Mouse (Mus musculus) liver, embryonic 14.5 days (tissue): Measurements from ENCODE around the gene Rsph3a. TPM values are rescaled to one million over a fixed set of nuclear protein-coding genes. Genes with fewer than 3 reads are reported as not detected.
"Not testable (repeated sequence)": the region's sequence is repeated elsewhere in the genome, so short reads cannot be mapped to it uniquely, and the experiment has no call there.

Experiments used
- ATAC-seq: fragments of 200-750 bp; cut with Nextera tagmentation; 2 replicates; pipeline ENCODE4 v1.8.0; 2017; ENCODE audit warnings: moderate number of reproducible peaks, mild to moderate bottlenecking, moderate library complexity; ENCODE audit not compliant: insufficient read depth
- DNase-seq, 3 experiments: peaks; one replicate each; pipeline ENCODE4 v3.0.0-alpha.2; 2012 to 2013; ENCODE audit warnings: low read depth in 3 of 3, low spot score in 3 of 3
- H3K27ac ChIP-seq: fragments of 300-500 bp; sonication (generic); 2 replicates; pipeline ENCODE4 v1.5.1; 2014; ENCODE audit warnings: moderate library complexity, mild to moderate bottlenecking, control low read depth, inconsistent platforms
- H3K27me3 ChIP-seq: fragments of 300-500 bp; sonication (generic); 2 replicates; pipeline ENCODE4 v1.6.1; 2014; ENCODE audit warnings: mild to moderate bottlenecking, low read length, moderate library complexity; ENCODE audit not compliant: control insufficient read depth, insufficient read depth
- H3K36me3 ChIP-seq: fragments of 300-500 bp; sonication (generic); replicated peaks from 2 replicates; pipeline ENCODE4 v1.6.1; 2014; ENCODE audit warnings: low read depth; ENCODE audit not compliant: control insufficient read depth, insufficient read depth
- H3K4me1 ChIP-seq, 2 experiments: fragments of 200-500 bp in 1 of 2; fragments of 300-500 bp in 1 of 2; sonication (generic) in 1 of 2; replicated peaks; 2 replicates each; pipeline ENCODE4 v1.6.1; 2012 to 2014; ENCODE audit warnings: antibody characterized with exemption in 1 of 2, inconsistent platforms in 1 of 2, low read length in 1 of 2; ENCODE audit not compliant: control insufficient read depth in 2 of 2, insufficient read depth in 2 of 2
- H3K4me2 ChIP-seq: fragments of 300-500 bp; sonication (generic); 2 replicates; pipeline ENCODE4 v1.6.1; 2014; ENCODE audit warnings: low read depth, mild to moderate bottlenecking, control low read depth, moderate library complexity
- H3K4me3 ChIP-seq, 2 experiments: fragments of 200-500 bp in 1 of 2; fragments of 300-500 bp in 1 of 2; sonication (generic) in 1 of 2; 2 replicates each; pipeline ENCODE4 v1.5.1; 2012 to 2014; ENCODE audit warnings: low read depth in 2 of 2, low read length in 2 of 2, mild to moderate bottlenecking in 2 of 2, control low read depth in 1 of 2, inconsistent platforms in 1 of 2, moderate library complexity in 1 of 2; ENCODE audit not compliant: insufficient read depth in 1 of 2
- H3K9ac ChIP-seq: fragments of 300-500 bp; sonication (generic); replicated peaks from 2 replicates; pipeline ENCODE4 v1.6.1; 2014; ENCODE audit warnings: mild to moderate bottlenecking, control low read depth, moderate library complexity
- H3K9me3 ChIP-seq: fragments of 300-500 bp; sonication (generic); 2 replicates; pipeline ENCODE4 v1.6.1; 2016; ENCODE audit warnings: low read length, mixed read lengths; ENCODE audit not compliant: control insufficient read depth
- CTCF ChIP-seq: IDR thresholded peaks from 2 replicates; pipeline ENCODE4 v1.5.1; 2016; ENCODE audit warnings: antibody characterized with exemption, low read depth, control low read depth
- EP300 ChIP-seq: IDR thresholded peaks from 2 replicates; pipeline ENCODE4 v1.6.1; 2016; ENCODE audit warnings: antibody characterized with exemption, low read depth
- whole genome bisulfite sequencing: fragments of 180-500 bp; shearing (Covaris S2); extraction: QIAGEN DNeasy Blood & Tissue Kit; methylation state at CpG from one replicate; pipeline ENCODE4 v1.1.7; 2014; ENCODE audit not compliant: insufficient replicate concordance; 5-methylcytosine and 5-hydroxymethylcytosine counted together
- polyA plus RNA-seq, 2 experiments: library from polyadenylated mRNA; depleted of rRNA in 1 of 2; stranded (reverse) in 1 of 2; unstranded in 1 of 2; fragments of >200 nt; fragmentation: Nextera tagmentation in 1 of 2; extraction: Ambion mirVana in 1 of 2; gene quantifications; 2 replicates each; pipeline versions ENCODE4 v1.2.1 to v1.2.3; 2012 to 2014

Gene Rsph3a
- polyA plus RNA-seq, 2 experiments, result 14.3 to 17.2 TPM

GRCm38 (mm10) chr17:7957242-7957641, 11.8 kb downstream of the Rsph3a start:
- WGBS, result 73% methylated on average over 8 of the region's 9 CpGs
- H3K36me3 ChIP-seq, H3K4me2 ChIP-seq, H3K9me3 ChIP-seq, H3K4me1 ChIP-seq, H3K27me3 ChIP-seq, H3K4me3 ChIP-seq, DNase-seq, H3K27ac ChIP-seq, H3K9ac ChIP-seq, ATAC-seq: not testable (repeated sequence)

GRCm38 (mm10) chr17:7963333-7963732, 17.9 kb downstream of the Rsph3a start:
- H3K4me2 ChIP-seq, H3K27ac ChIP-seq, H3K4me3 ChIP-seq, H3K36me3 ChIP-seq, H3K27me3 ChIP-seq, H3K4me1 ChIP-seq, H3K9me3 ChIP-seq, H3K9ac ChIP-seq: not testable (repeated sequence)
- WGBS, result 13% methylated on average over 4 of the region's 4 CpGs
- DNase-seq (peak in 1 of 3 experiments; percentile 5), ATAC-seq (peak; percentile 88)
- TF ChIP-seq EP300, result peak; percentile 61

GRCm38 (mm10) chr17:7964398-7964797, 19.0 kb downstream of the Rsph3a start:
- H3K9me3 ChIP-seq, H3K4me1 ChIP-seq, H3K4me2 ChIP-seq, DNase-seq, ATAC-seq, H3K9ac ChIP-seq, H3K27me3 ChIP-seq, H3K36me3 ChIP-seq, H3K27ac ChIP-seq, H3K4me3 ChIP-seq: not testable (repeated sequence)
- 42% methylated on average over 2 of the region's 2 CpGs for WGBS

GRCm38 (mm10) chr17:7968490-7968889, 23.1 kb downstream of the Rsph3a start:
- 75% methylated on average over 3 of the region's 5 CpGs for WGBS
- not testable (repeated sequence) for ATAC-seq

GRCm38 (mm10) chr17:7969782-7970181, 24.4 kb downstream of the Rsph3a start:
- H3K27me3 ChIP-seq, H3K4me3 ChIP-seq, H3K36me3 ChIP-seq, H3K9ac ChIP-seq, H3K4me2 ChIP-seq, H3K4me1 ChIP-seq, DNase-seq, H3K27ac ChIP-seq, H3K9me3 ChIP-seq, ATAC-seq: not testable (repeated sequence)
- WGBS, result 53% methylated on average over 1 of the region's 6 CpGs

More at GRCm38 (mm10) chr17:7968490-7968889, 23.1 kb downstream of the Rsph3a start:
- H3K4me3 ChIP-seq, H3K36me3 ChIP-seq, H3K4me1 ChIP-seq, H3K27me3 ChIP-seq, H3K9me3 ChIP-seq, DNase-seq, H3K4me2 ChIP-seq, H3K27ac ChIP-seq, H3K9ac ChIP-seq: not testable (repeated sequence)

GRCm38 (mm10) chr17:7983484-7983883, 38.1 kb downstream of the Rsph3a start:
- ATAC-seq, H3K36me3 ChIP-seq, H3K4me1 ChIP-seq, H3K9ac ChIP-seq, H3K4me2 ChIP-seq, DNase-seq, H3K27me3 ChIP-seq, H3K4me3 ChIP-seq, H3K9me3 ChIP-seq, H3K27ac ChIP-seq: not testable (repeated sequence)
- peak; percentile 1; the same call in 1 of the 2 replicates for TF ChIP-seq CTCF
- 53% methylated on average over 1 of the region's 2 CpGs for WGBS

GRCm38 (mm10) chr17:7985597-7985996, 40.2 kb downstream of the Rsph3a start:
- H3K4me1 ChIP-seq, H3K4me2 ChIP-seq, H3K27me3 ChIP-seq, DNase-seq, H3K27ac ChIP-seq, H3K9ac ChIP-seq, H3K36me3 ChIP-seq, ATAC-seq, H3K9me3 ChIP-seq, H3K4me3 ChIP-seq: not testable (repeated sequence)
- 57% methylated on average over 4 of the region's 4 CpGs for WGBS

- not testable (repeated sequence) for H3K4me2 ChIP-seq, H3K9ac ChIP-seq, H3K4me1 ChIP-seq, H3K4me3 ChIP-seq, ATAC-seq, H3K9me3 ChIP-seq, H3K27me3 ChIP-seq, DNase-seq, H3K27ac ChIP-seq, H3K36me3 ChIP-seq
- 53% methylated on average over 7 of the region's 7 CpGs for WGBS
Observed at GRCm38 (mm10) chr17:7987038-7987437, 41.6 kb downstream of the Rsph3a start.
